Mouse (Mus musculus) thymus, adult 2 months (tissue): Measurements from ENCODE around the gene Gfy.

ENCODE experiments used
- CTCF ChIP-seq: fragments of 200-500 bp; IDR thresholded peaks from 2 replicates; pipeline ENCODE4 v1.5.1; 2012; ENCODE audit warnings: mild to moderate bottlenecking, control low read depth, low read length, moderate library complexity, borderline replicate concordance; ENCODE audit not compliant: control insufficient read depth, poor library complexity, insufficient read depth; ENCODE audit errors: extremely low read depth
- POLR2A ChIP-seq: fragments of 200-500 bp; IDR thresholded peaks from 2 replicates; pipeline ENCODE4 v1.6.1; 2012; ENCODE audit warnings: mild to moderate bottlenecking, low read length, control low read depth, moderate library complexity; ENCODE audit not compliant: control insufficient read depth, poor library complexity, insufficient read depth; ENCODE audit errors: extremely low read depth

DNA sequence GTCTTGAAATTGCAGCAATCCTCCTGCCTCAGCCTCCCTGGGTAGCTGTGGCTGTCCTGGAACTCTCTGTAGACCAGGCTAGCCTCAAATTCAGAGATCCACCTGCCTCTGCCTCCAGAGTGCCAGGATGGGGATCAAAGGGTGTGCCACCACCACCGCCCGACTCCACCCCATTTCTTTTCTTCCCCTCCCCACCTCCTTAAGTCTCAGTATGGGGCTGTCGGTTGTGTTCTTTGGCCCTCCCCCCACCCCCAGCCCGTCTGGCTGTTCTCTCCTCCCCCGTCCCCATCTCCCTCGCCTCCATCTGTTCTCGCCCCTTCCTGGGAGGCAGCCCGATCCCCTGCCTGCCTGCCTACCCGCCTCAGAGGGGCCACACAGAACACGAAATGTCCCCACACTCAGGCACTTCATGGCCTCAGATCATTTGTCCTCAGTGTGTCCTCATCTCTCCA lies 12.4 kb downstream of the Gfy start:
- TF ChIP-seq CTCF (no peak), POLR2A (no peak)
